Mouse (Mus musculus) large intestine, adult 2 months (tissue): ENCODE data around the gene Perm1. TPM values are rescaled to one million over a fixed set of nuclear protein-coding genes. Genes with fewer than 3 reads are reported as not detected.

Experiments used
- DNase-seq: peaks from one replicate; pipeline ENCODE4 v3.0.0-alpha.2; 2012; ENCODE audit warnings: low read depth, low spot score
- WGBS: fragments of 180-500 bp; shearing (Covaris S2); methylation state at CpG from one replicate; pipeline ENCODE4 v1.1.7; 2018; 5-methylcytosine and 5-hydroxymethylcytosine counted together
- polyA plus RNA-seq: library from polyadenylated mRNA; depleted of rRNA; stranded (reverse); fragments of >200 nt; gene quantifications from 2 replicates; pipeline ENCODE4 v1.2.3, GENCODE M21; 2012

Gene Perm1
- polyA plus RNA-seq, 1 experiment: 0.20 TPM

DNA sequence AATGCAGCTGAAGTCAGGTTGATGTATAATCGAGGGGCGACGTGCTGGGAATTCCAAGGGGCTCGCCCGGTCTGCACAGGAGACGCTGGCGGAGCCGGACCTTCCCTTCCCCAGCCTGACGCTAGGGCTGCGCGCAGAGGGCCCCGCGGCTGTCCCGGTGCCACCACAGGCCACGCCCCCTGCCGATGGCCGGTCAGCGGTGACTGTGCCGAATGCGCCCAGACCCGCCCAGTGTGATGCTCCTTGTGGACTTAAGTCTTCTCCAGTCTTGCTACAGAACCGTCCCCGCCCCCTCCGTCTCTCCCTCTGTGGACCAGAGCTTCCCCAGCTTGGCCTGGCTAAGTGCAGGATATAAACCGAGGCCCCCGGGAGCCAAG, 17.9 kb upstream of the Perm1 start:
- under 1% methylated on average over 26 of the region's 26 CpGs for WGBS
- DNase-seq: peak; percentile 62

DNA sequence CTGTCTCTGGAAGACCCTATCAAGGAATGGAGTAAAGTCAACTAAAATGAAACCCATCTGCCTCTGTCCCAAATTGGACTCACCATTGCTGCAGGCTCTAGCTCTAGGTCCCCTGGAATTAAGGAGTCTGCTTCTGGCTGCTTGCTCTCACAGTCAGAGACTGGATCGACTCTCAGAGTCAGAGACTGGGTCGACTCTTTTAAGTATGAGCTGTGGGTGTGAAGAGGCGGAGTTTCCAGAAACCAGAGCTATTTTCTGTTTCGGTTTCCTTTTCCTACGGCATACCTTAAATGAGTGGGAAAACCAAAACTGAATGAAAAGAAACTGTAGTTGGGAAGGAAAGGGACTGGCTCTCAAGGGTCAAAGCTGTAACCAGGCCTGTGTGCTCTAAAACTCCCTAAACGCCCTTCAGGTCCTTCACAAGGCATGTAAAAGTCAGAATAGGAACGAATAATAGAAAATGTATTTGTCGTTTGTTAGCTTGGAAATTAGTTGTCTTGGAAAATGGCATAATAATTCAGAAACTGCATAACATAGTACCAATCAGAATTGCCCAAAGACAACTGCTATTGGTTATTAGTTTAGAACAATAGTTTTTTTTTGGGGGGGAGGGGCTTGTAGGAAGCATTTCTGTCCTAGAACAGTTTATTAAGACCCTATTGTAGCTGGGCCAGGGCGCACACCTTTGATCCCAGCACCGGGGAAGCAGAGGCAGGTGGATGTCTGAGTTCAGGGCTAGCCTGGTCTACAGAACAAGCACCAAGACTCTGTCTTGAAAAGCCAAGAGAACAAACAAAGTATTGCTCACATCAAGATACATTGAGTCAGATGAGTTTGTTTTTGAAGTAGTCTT, 14.8 kb upstream of the Perm1 start, which contains the start of gene Isg15:
Isg15 (minus strand) TSS at position 196 of the 853 bp plus-strand sequence.
- WGBS: 33% methylated on average over 10 of the region's 10 CpGs
- DNase-seq: peak; percentile 54

DNA sequence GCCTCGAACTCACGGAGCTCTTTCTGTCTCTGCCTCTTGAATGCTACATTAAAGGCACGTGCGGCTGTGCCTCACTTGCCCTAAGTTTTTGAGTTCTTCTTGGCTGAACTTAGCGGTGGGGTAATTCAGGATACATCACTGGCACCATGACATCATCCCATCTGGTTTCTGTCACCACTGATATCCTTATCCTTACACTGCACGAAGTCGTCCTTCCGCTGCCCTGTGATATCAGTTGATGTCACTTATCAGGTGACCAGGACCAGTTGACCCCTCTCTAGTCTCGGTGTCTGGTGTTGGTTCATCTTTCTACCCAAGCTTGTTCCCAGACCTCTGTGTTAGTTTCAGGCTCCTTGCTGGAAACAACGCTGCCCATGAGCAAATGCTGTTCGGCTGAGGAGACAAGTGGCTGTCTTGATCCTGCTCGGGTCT, 13.2 kb upstream of the Perm1 start:
- WGBS: 52% methylated on average over 12 of the region's 12 CpGs
- DNase-seq: no peak

DNA sequence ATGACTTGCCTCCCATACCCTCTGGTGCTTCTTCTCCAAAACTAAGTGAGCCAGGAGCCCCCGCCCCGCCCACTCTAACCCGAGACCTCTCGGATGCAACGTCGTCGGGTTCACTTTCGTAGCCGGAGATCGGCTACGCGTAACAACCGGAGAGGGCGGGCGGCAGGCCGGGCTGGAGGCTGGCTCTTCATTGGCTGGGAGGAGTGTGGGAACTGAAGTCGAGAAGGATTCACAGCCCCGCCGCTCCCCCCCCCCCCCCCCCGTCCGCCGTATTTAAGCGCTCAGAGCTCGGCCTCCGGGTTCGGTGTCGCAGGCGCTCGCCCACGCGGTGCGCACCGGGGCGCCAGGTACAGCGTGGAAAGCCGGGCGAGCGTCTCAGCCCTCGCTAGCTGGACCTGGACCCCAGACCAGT, 12.7 kb upstream of the Perm1 start, which contains the start of gene AW011738:
AW011738 (plus strand) TSS at position 304 of the 412 bp plus-strand sequence.
- WGBS: under 1% methylated on average over 39 of the region's 39 CpGs
- DNase-seq: no peak

DNA sequence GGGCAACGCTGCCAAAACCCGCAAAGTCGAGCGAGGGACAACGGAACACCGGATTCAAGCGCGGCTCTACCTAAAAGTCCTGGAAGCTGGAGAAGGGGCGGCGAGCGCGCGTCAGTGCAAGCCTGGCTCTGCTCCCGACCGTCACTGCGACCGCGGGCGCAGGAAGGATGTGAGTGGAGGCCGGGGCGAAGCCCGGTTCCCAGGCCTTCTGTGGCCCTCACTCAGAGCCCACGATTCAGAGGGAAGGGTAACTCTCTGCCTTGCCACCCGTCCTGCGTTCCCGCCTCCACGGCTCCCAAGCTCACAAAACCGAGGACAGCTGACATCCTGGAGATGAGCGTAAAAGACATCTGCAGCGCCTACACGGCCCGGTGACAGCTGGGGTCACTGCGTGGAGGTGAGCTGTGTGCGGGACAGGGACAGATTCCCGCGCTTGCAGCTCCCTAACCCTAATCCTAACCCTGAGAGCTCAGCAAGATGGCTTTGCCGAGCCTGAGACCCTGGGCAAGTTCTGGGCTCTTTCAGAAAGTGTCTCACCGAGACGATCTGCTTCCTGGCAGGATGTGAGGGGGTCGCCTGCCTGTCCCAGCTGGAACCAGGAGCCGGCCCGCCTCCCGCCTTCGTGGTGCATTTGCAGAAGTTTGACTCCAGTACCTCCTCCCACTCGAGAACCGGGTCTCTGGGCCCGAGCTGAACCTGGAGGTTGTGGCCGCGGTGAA, 12.1 kb upstream of the Perm1 start:
- WGBS: under 1% methylated on average over 49 of the region's 49 CpGs
- DNase-seq: no peak

DNA sequence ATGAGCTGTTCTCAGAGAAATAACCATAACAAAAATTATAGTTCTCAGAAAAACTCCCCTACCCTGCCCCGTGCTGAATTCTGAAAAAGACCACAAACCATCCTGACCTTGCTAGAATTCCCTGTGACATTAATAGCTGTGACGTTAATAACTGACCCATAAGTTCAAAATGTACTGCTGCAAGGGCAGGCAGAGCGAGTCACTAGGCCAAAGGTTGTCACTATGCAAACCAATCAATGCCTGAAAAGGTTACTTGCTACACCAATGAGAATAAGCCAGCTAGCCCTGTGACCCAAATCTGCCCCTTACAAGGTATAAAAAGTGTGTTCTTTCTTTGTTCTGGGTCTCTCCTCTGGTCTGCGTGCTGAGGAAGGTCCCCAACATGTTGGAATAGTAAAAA, 6.8 kb upstream of the Perm1 start:
- 90% methylated on average over 4 of the region's 4 CpGs for WGBS
- no peak for DNase-seq

DNA sequence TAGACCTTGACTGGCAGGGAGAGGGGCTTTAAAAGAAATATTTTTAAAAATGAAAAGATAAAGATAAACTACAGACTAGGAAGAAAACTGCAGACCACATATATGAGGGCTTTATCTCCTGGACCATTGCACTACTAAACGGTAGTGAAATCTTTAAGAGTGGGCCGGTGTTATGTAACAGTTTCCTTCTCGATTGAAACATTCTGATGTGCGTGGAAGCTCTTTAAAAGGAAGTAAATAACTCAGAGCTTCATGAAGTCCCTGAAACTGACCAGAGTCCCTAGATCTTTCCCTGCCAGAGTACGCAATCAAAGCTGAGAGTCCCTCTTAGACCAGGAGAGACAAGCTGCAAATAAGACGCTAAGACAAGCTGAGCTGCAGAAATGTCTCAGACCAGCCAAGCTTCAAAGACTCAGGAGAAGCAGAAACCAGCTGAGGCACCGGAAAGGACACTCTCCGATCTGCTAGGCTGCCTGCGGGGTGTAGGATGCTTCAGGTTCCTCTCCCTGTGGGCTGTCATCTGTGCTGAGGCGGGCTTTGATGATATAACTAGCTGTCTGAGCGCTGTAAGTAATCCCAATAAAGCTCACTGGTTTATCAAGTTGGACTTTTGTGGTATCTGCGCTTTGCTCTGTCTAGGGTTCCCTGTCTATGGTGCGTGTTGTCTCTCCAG, 5.6 kb upstream of the Perm1 start:
- no peak for DNase-seq
- WGBS: 77% methylated on average over 13 of the region's 13 CpGs

DNA sequence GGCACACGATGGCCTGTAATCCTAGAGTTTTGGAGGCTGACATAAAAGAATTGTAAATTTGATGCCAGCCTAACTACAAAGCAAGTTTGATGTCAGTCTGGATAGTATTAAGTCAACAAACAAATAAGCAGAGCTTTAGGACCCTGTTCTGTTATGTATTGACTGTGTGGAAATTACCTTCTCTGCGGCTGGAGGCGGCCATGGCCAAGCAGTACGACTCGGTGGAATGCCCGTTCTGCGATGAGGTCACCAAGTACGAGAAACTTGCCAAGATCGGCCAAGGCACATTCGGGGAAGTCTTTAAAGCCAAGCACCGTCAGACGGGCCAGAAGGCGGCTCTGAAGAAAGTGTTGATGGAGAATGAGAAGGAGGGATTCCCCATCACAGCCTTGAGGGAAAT, 2.5 kb upstream of the Perm1 start:
- 89% methylated on average over 13 of the region's 13 CpGs for WGBS
- DNase-seq: no peak

DNA sequence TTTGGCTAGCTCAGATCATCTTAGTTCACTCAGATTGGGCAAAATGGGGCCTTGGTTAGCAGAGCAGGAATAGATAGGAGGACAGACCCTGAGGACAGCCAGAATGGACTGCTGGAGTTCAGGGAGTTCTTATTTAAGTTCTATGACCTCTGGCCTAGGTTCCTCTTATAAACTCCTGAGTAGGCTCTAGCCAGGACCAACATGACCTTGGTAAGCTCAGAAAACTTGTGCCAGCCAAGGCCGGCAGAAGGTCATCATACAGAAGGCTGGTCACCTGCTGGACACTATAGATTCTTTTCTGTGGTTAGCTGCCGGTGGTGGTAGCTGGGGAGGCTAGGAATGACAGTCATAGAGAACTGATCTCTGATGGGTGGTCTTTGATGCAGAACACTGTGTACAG, 528 bp downstream of the Perm1 start:
- no peak for DNase-seq
- WGBS: 91% methylated on average over 2 of the region's 2 CpGs

DNA sequence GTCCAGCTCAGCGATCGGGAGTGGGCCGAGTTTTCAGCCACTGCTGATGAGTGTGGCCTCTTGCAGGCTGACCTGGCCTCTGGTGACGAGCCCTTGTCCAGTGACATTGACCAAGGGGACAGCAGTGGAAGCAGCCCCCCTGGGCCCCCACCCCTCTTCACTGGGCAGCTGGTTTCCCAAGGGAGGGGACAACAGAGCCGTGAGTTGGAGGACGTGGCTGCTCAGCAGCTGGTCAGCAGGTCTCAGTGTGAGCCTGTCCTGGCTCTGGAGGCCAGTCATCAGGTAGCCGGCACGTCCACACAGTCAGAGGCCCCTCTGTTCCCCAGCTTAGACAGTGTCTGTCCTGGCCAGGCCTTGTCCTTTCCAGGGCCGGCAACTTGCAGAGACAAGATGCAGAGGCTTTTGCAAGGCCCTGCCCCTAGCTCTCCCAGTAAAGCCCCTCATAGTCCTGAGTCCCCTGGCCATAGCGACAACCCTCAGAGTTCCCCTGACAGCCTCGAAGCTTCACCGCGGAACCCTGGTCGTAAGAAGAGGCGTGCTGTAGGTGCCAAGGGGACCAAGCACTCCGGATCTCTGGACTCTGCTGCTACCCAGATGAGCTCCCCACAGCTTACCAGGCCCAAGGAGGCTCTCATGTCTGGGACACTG, 1.5 kb downstream of the Perm1 start:
- WGBS: 82% methylated on average over 16 of the region's 16 CpGs
- no peak for DNase-seq

DNA sequence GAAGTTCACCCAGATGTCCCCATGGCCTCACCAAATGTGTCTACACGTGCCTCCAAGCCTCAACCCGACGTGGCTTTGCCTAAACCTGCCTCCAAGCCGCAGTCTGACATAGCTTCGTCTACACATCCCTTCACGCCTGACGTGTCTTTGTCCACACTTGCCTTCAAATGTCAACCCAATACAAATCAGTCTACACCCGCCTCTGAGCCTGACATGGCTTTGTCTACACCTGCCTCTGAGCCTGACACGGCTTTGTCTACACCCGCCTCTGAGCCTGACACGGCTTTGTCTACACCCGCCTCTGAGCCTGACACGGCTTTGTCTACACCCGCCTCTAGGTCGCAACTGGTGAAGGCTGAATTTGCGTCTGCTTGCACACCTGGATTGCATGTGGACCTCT, 2.2 kb downstream of the Perm1 start:
- 73% methylated on average over 16 of the region's 16 CpGs for WGBS
- DNase-seq: no peak

DNA sequence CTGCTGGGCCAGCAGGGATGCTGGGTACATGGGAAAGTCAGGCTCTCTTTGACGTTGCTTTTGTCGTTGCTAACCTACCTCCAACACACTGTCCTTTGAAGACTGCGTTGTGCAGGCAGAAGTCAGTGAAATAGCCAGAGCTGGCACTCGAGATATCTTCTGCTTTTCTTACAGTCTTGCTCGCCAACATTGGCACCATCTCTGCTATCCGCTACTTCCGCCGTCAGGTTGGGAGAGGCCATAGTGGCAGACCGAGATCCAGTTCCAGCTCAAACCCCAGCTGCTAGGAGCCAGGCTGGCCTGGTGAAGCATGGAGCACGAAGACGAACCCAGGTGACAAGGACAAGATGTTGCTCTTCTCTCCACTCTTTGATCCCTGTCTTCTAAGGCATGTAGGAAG, 4.3 kb downstream of the Perm1 start:
- 83% methylated on average over 11 of the region's 11 CpGs for WGBS
- DNase-seq: no peak

DNA sequence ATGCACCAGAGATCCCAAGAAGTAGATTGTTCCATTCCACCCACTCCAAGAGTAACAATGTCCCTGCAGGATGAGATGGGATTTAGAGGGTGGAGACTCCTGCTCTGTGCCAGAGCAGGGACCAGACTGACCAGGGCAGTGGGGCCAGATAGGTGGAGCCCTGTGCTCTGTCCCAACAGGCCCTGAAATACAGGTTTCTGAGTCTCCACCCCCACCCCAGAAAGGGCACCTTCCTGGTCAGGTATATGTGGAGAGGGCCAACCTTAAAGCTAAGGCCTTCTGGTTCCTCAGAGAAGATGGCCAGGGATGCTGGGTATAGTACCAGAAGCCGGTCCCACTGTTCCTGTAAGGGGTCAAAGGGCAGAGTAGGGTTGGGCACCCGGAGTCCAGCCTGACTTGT, 8.6 kb downstream of the Perm1 start:
- DNase-seq: no peak
- WGBS: 60% methylated on average over 2 of the region's 2 CpGs

DNA sequence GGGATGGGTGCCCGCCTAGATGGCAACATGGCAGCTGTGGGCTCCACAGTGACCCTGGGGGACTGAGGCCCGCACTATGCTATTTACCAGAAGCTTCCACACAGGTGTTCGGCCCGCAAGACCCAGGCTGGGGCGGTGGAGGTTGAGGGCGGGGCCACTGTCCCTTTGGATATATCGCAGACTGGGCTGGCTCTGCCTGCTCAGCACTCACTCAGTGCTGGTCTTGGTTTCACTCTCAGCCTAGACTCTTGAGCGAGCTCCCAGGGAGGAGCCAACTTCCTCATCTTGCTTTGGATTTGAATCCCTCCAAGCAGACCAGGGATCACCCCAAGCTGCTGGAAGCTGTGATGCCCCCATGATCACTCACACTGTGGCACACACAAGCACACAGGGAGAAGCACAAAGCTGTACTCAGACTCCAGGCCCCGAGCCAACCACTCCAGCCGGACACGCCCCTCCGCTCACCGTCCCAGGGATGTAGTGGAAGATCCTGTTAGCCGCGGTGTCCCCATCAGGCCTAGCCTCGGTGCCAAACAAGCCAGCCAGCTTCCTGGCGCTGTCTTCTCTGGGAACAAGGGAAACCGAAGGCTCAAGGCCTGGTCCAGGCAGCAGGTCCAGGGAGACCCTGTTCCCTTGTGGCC, 12.2 kb downstream of the Perm1 start:
- DNase-seq: no peak
- WGBS: 22% methylated on average over 18 of the region's 18 CpGs

DNA sequence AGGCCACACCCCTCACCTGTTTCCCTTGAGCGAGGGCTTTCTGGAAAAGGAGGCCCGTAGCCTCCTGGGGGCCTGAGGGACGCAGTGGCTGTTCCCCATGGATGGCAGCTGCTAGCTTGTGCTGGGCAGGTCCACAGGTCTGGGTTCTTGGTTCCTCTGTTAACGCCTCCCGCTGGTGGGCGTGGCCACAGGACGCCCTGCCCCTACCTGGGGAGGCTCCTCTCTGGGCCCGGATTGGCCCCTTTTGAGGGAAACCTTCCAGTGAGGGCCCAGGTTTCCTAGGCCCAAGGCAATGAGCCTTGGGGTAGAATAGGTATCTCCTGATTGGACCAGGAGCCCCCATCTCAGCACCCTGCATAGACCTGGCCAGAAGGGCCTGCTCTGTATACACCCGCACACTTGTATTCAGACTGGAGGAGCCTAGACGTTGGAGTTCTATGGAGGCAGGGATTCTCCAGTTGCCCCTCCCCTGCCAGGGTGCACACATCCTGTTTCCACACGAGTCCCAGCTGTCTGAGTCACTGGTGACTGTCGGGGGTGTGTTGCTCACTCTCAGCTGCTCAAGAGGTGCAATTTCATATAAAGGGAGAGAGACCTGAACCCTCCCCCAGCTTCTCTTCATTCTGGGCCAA, 12.8 kb downstream of the Perm1 start:
- WGBS: 21% methylated on average over 12 of the region's 12 CpGs

DNA sequence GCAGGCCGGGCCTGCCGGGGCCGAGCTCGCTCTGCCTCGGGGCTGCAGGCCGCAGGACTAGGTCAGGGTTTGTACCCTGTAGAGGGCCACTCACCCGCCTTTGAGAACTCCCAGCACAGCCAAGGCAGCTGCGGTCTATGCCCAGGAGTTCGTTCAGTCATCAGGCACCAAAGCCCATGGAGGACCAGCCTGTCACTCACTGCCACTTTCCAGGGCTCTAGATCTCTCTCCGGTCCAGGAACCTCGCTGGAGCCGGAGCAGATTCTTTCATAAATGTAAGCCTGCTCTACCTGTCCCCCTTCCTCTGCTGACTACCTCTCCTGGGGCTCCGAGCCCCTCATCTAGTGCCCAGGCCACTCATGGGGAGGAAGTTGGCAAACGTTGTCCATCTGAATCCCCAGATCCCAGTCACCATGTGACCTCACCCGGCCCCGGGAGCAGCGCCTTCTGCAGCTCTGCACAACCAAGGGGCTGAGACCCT, 18.4 kb downstream of the Perm1 start:
- 14% methylated on average over 17 of the region's 17 CpGs for WGBS
- no peak for DNase-seq

More for the DNA sequence above, 12.8 kb downstream of the Perm1 start:
- DNase-seq: no peak

DNA sequence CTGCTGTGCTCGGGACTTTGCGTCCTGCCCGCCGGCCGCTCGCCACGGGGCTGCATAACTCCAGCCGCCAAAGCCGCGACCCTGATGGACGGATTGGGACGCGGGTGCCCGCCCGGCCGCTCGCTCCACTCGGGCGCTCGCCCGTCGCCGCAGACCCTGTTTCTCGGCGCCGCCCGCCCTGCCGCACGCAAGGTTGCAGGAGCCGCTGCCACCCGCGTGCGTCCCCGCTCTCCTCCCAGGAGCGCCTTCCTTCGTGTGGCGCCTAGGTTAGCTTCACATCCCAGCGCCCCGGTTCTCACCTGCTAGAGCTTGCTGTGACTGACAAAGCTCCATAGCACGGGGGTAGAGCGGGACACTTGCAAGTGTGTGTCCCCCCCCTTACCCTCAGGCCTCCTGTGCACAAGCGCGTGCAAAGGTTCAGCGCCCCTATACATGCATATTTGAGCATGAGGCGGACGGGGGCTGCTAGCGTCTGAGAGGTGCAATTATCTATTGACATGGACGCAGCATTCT, 19.1 kb downstream of the Perm1 start, which contains the start of gene Plekhn1:
Plekhn1 (minus strand) TSS at position 157 of the 513 bp plus-strand sequence.
- WGBS: under 1% methylated on average over 48 of the region's 48 CpGs
- no peak for DNase-seq

DNA sequence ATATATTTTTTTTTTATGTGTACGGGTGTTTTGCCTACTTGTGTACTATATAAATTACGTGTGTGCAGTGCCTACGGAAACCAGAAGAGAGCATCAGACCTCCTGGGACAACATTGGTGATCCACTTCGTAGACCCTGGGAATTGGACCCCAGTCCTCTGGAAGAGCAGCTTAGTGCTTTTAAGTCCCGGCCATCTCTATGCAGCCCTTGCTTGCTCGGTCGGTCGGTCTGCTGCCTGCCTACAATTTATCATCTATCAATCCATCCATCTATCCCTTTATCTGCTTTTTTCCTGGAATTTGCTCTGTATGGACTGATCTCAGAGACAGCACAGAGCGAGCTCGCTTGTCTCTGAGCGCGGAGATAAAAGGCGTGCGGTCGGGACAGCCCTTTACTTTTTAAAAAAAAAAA, 19.7 kb downstream of the Perm1 start:
- 1% methylated on average over 15 of the region's 15 CpGs for WGBS
- no peak for DNase-seq
